In genomic region chr14:32028681-32029091, GRCm38 (mm10) we compare ENCODE assay signal across 9 mouse cellular contexts. TPM values are rescaled to one million over a fixed set of nuclear protein-coding genes. Genes with fewer than 3 reads are reported as not detected.
DNase-seq lines count a peak whose midpoint lies in the region; ATAC-seq lines count a peak whose summit lies in the region.
"Had no signal": no experiment of that assay in that cellular context is flagged by ENCODE, and none has a peak within 500 bp of the region (broad histone marks: within the 10 kb centered on the region; RNA-seq: fewer than 3 reads in every experiment).

Galnt15 (plus strand) TSS chr14:32028989.

- no peaks in the 10 kb centered on the region for H3K36me3 ChIP-seq in embryonic facial prominence, embryonic 15.5 days
- H3K36me3 ChIP-seq in heart, embryonic 16.5 days (ENCODE audit: control insufficient read depth, insufficient read depth): no peaks in the 10 kb centered on the region
- H3K36me3 ChIP-seq in limb, embryonic 11.5 days (ENCODE audit: control insufficient read depth, insufficient read depth, low read length): no peaks in the 10 kb centered on the region

- no peak within 1 kb of the TSS for H3K9ac ChIP-seq in embryonic facial prominence, embryonic 15.5 days
- peak within 1 kb of the TSS; percentile 44 for H3K9ac ChIP-seq in heart, embryonic 16.5 days (ENCODE audit: low read length)
- H3K9ac ChIP-seq in limb, embryonic 11.5 days (ENCODE audit: low read length): no peak within 1 kb of the TSS

- peaks cover 7% of the 10 kb centered on the region for H3K27me3 ChIP-seq in embryonic facial prominence, embryonic 15.5 days
- peaks cover 7% of the 10 kb centered on the region; the same call in 1 of the 2 replicates for H3K27me3 ChIP-seq in heart, embryonic 16.5 days (ENCODE audit: control insufficient read depth, insufficient read depth, low read length)
- no peaks in the 10 kb centered on the region for H3K27me3 ChIP-seq in limb, embryonic 11.5 days (ENCODE audit: control insufficient read depth, insufficient read depth, low read length)

- H3K9me3 ChIP-seq in embryonic facial prominence, embryonic 15.5 days (replicated peaks): no peaks in the 10 kb centered on the region
- no peaks in the 10 kb centered on the region for H3K9me3 ChIP-seq in heart, embryonic 16.5 days (replicated peaks; ENCODE audit: control insufficient read depth, low read length)
- no peaks in the 10 kb centered on the region for H3K9me3 ChIP-seq in limb, embryonic 11.5 days (ENCODE audit: control insufficient read depth, low read length)

- ATAC-seq in embryonic facial prominence, embryonic 15.5 days (ENCODE audit: insufficient number of reproducible peaks, low FRiP score, low TSS enrichment, low read depth): no peak
- ATAC-seq in heart, embryonic 16.5 days (replicated peaks; ENCODE audit: extremely low read depth, insufficient read depth, low FRiP score): peak; percentile 56
- no peak for ATAC-seq in limb, embryonic 11.5 days (ENCODE audit: insufficient number of reproducible peaks, low FRiP score, low TSS enrichment, low read depth)
- no peak for ATAC-seq in CD4-positive, CD25-positive, alpha-beta regulatory T cell, adult 4 months

- H3K4me3 ChIP-seq in embryonic facial prominence, embryonic 15.5 days (replicated peaks): 0 out of 2 replicates have a peak within 1 kb of the TSS, but pooled peaks have one; percentile 1
- H3K4me3 ChIP-seq in heart, embryonic 16.5 days (ENCODE audit: low read length): peak within 1 kb of the TSS; percentile 39
- H3K4me3 ChIP-seq in limb, embryonic 11.5 days (ENCODE audit: low read depth, low read length): no peak within 1 kb of the TSS

- no peak within 1 kb of the TSS for H3K27ac ChIP-seq in embryonic facial prominence, embryonic 15.5 days (replicated peaks)
- no peak within 1 kb of the TSS for H3K27ac ChIP-seq in heart, embryonic 16.5 days (ENCODE audit: low read length)
- no peak within 1 kb of the TSS for H3K27ac ChIP-seq in limb, embryonic 11.5 days (replicated peaks; ENCODE audit: low read depth, low read length)

- H3K4me1 ChIP-seq in embryonic facial prominence, embryonic 15.5 days: peaks cover 14% of the 10 kb centered on the region
- H3K4me1 ChIP-seq in heart, embryonic 16.5 days (ENCODE audit: control insufficient read depth, insufficient read depth, low read length): peaks cover 11% of the 10 kb centered on the region
- peaks cover 10% of the 10 kb centered on the region; the same call in 1 of the 2 replicates for H3K4me1 ChIP-seq in limb, embryonic 11.5 days (ENCODE audit: control insufficient read depth, insufficient read depth, low read length)

- peak within 1 kb of the TSS; percentile 36 for H3K4me2 ChIP-seq in embryonic facial prominence, embryonic 15.5 days (replicated peaks)
- H3K4me2 ChIP-seq in heart, embryonic 16.5 days (ENCODE audit: low read depth, low read length): peak within 1 kb of the TSS; percentile 60
- peak within 1 kb of the TSS; percentile 7; the same call in 1 of the 2 replicates for H3K4me2 ChIP-seq in limb, embryonic 11.5 days (ENCODE audit: low read depth, severe bottlenecking)

- WGBS in embryonic facial prominence, embryonic 15.5 days: 8% methylated on average over 9 of the region's 9 CpGs
- WGBS in heart, embryonic 16.5 days: 3% methylated on average over 9 of the region's 9 CpGs
- 12% methylated on average over 9 of the region's 9 CpGs for WGBS in limb, embryonic 11.5 days

- peak; percentile 55 to 74 for DNase-seq in adrenal gland, adult (ENCODE audit: inconsistent age in 2 of 2, low spot score in 1 of 2)
- no peak for DNase-seq in adrenal gland, postnatal 4 days (ENCODE audit: low spot score in 2 of 2)
- DNase-seq in adrenal gland, postnatal 14 days: peak; percentile 68
- DNase-seq in limb, embryonic 11.5 days (ENCODE audit: low spot score): peak; percentile 34
- peak; percentile 78 for DNase-seq in skeletal muscle tissue, adult 2 months (ENCODE audit: low read depth, low spot score)

RNA-seq across cellular contexts. Expression of gene Galnt15, which starts in this region (rescaled TPM):
- total RNA-seq in adrenal gland, postnatal 4 days (2021): 1 to 10 TPM; 3.1 to 4.0 TPM
- total RNA-seq in adrenal gland, postnatal 14 days (2021): 8.9 and 17.0 TPM in 2 replicates
- polyA plus RNA-seq in embryonic facial prominence, embryonic 15.5 days (2015; fragmentation: Nextera tagmentation; extraction: Ambion mirVana): 0.37 and 0.48 TPM in 2 replicates
- polyA plus RNA-seq in heart, embryonic 16.5 days (2015; fragmentation: Nextera tagmentation; extraction: Ambion mirVana): 0.30 and 0.51 TPM in 2 replicates
- not detected in 2 replicates for polyA plus RNA-seq in limb, embryonic 11.5 days (2014; fragmentation: Nextera tagmentation; extraction: Ambion mirVana)
- not detected for polyA plus RNA-seq in CD4-positive, CD25-positive, alpha-beta regulatory T cell, adult 4 months (2017; shearing (Covaris generic))
- total RNA-seq: common myeloid progenitor, adult 5-6 weeks had no signal

Comparison
In these comparisons a context has a peak if more than half of its experiments do, and no peak if none do; other contexts are left out.
1. DNase-seq: peak in adrenal gland, adult (2 of 2), adrenal gland, postnatal 14 days (single experiment) and skeletal muscle tissue, adult 2 months (single experiment); none in adrenal gland, postnatal 4 days (0 of 2).
2. Peak in ATAC-seq, H3K4me3 ChIP-seq, H3K9ac ChIP-seq and H3K4me2 ChIP-seq in heart, embryonic 16.5 days; RNA of the gene not detected or under 1 TPM.
3. Peak in DNase-seq and H3K4me2 ChIP-seq in limb, embryonic 11.5 days; RNA of the gene not detected or under 1 TPM.
4. H3K4me2 ChIP-seq: peak in every context shown above with its lines; median percentile 60 in heart, embryonic 16.5 days; 36 in embryonic facial prominence, embryonic 15.5 days; 7 in limb, embryonic 11.5 days.